Mouse (Mus musculus): ENCODE measurements at regions not wholly inside any gene's neighbourhood (a gene's known extent, or its start where the extent isn't known, plus 50 kb on each side); places are given as distances from the start of the nearest gene placed in this dataset.

- no peaks in the 10 kb centered on the region for H3K27me3 ChIP-seq (ENCODE audit: low read depth, poor library complexity, severe bottlenecking)
- no peak for DNase-seq (ENCODE audit: low spot score)
- H3K4me1 ChIP-seq: no peaks in the 10 kb centered on the region
- no peaks in the 10 kb centered on the region for H3K9me3 ChIP-seq (replicated peaks)
- H3K36me3 ChIP-seq: no peaks in the 10 kb centered on the region
- WGBS: 89% methylated on average over 2 of the region's 2 CpGs
- no peak overlapping the region for H3K4me3 ChIP-seq
- H3K27ac ChIP-seq: no peak overlapping the region
Measured at GRCm38 (mm10) chr10:38147421-38147820, 674.2 kb downstream of the Rfpl4b start.

DNA sequence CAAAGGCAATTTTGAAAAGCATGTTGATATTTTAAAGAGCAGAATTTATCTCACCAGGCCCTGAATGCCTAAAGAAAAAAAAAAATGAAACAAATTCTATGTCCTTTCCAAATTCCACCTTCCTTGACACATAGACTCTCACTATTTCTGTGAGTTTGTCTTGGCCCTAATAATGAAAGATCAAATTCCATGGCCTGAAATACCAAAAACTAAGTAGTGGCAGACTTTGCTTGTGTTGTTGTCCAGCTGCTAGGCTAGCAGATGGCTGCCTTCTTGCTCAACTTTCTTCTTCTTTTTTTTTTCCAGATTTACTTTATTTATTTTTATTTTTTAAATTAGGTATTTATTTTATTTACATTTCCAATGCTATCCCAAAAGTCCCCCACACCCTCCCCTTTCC, 682.4 kb downstream of the Rfpl4b start:
- Histone ChIP-seq H3K27me3 (ENCODE audit: low read depth, poor library complexity, severe bottlenecking) (no peaks in the 10 kb centered on the region), H3K4me3 (no peak overlapping the region), H3K4me1 (no peaks in the 10 kb centered on the region), H3K36me3 (no peaks in the 10 kb centered on the region), H3K27ac (no peak overlapping the region), H3K9me3 (replicated peaks) (no peaks in the 10 kb centered on the region)
- DNase-seq (ENCODE audit: low spot score): no peak

- no peaks in the 10 kb centered on the region for H3K27me3 ChIP-seq (ENCODE audit: low read depth, poor library complexity, severe bottlenecking)
Measured at GRCm38 (mm10) chr10:38121911-38122573, 699.5 kb downstream of the Rfpl4b start.

DNA sequence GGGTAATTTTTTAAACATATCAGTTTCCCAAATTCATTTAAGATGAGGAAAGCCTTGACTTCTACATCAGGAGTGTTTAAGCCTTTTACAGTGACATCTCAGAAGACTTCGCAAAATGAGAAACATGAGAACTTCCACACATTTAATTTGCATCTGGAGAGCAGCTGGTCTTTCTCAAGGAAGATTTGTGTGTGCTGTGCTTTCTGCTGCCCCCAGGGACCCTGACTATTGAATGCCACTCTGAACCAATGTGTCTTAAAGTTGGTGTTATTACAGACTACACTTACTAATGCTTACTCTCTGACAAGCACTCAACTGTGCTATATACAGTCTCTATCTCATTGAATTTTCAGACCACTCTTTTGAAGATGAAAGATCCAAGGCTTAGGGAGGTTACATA, 703.0 kb downstream of the Rfpl4b start:
- Histone ChIP-seq H3K36me3 (no peaks in the 10 kb centered on the region), H3K4me1 (peaks cover 13% of the 10 kb centered on the region), H3K27me3 (ENCODE audit: low read depth, poor library complexity, severe bottlenecking) (no peaks in the 10 kb centered on the region), H3K27ac (no peak overlapping the region), H3K4me3 (no peak overlapping the region), H3K9me3 (replicated peaks) (no peaks in the 10 kb centered on the region)
- 53% methylated on average over 1 of the region's 1 CpGs for WGBS
- DNase-seq (ENCODE audit: low spot score): peak; percentile 31

More at GRCm38 (mm10) chr10:38121911-38122573, 699.5 kb downstream of the Rfpl4b start:
- H3K4me1 ChIP-seq: peaks cover 13% of the 10 kb centered on the region
- no peaks in the 10 kb centered on the region for H3K36me3 ChIP-seq
- 62% methylated on average over 3 of the region's 3 CpGs for WGBS
- peak overlapping the region; percentile 9; the same call in 1 of the 2 replicates for H3K27ac ChIP-seq
- no peak overlapping the region for H3K4me3 ChIP-seq
- no peaks in the 10 kb centered on the region for H3K9me3 ChIP-seq (replicated peaks)
- peak; percentile 58 for DNase-seq (ENCODE audit: low spot score)

- peaks cover 6% of the 10 kb centered on the region; the same call in 1 of the 2 replicates for H3K4me1 ChIP-seq
- WGBS: 77% methylated on average over 1 of the region's 1 CpGs
- no peak for DNase-seq (ENCODE audit: low spot score)
- no peak overlapping the region for H3K27ac ChIP-seq
- H3K36me3 ChIP-seq: no peaks in the 10 kb centered on the region
- no peaks in the 10 kb centered on the region for H3K9me3 ChIP-seq (replicated peaks)
- H3K4me3 ChIP-seq: no peak overlapping the region
- no peaks in the 10 kb centered on the region for H3K27me3 ChIP-seq (ENCODE audit: low read depth, poor library complexity, severe bottlenecking)
Measured at GRCm38 (mm10) chr10:38116516-38116915, 705.1 kb downstream of the Rfpl4b start.

DNA sequence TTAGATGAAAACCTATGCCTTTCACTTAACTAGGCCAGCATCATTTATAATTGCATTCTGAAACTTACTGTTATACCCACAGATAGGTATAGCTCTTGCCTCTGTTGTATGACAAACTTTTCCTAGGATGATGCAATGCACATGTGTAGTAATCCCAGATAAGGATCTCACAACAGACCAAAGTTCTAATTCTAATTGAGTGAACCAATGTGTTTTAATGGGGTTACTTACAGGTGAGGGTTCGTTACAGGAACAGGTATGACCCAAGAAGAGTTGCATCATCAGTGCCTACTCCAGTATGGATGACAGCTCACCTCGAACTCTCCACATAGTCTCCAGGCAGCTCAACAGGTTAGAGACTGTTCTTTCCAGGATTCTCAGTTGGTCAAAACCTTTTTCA, 707.4 kb downstream of the Rfpl4b start:
- 87% methylated on average over 2 of the region's 2 CpGs for WGBS

GRCm38 (mm10) chr10:38108591-38108990, 713.0 kb downstream of the Rfpl4b start:
- Histone ChIP-seq H3K36me3 (no peaks in the 10 kb centered on the region), H3K27me3 (ENCODE audit: low read depth, poor library complexity, severe bottlenecking) (no peaks in the 10 kb centered on the region), H3K27ac (no peak overlapping the region), H3K4me1 (no peaks in the 10 kb centered on the region), H3K4me3 (no peak overlapping the region), H3K9me3 (replicated peaks) (no peaks in the 10 kb centered on the region)
- no peak for DNase-seq (ENCODE audit: low spot score)
- 97% methylated on average over 6 of the region's 6 CpGs for WGBS

More for the DNA sequence above, 707.4 kb downstream of the Rfpl4b start:
- no peak overlapping the region for H3K27ac ChIP-seq
- H3K36me3 ChIP-seq: no peaks in the 10 kb centered on the region
- no peak overlapping the region for H3K4me3 ChIP-seq
- H3K9me3 ChIP-seq (replicated peaks): no peaks in the 10 kb centered on the region
- no peak for DNase-seq (ENCODE audit: low spot score)
- H3K27me3 ChIP-seq (ENCODE audit: low read depth, poor library complexity, severe bottlenecking): no peaks in the 10 kb centered on the region
- H3K4me1 ChIP-seq: peaks cover 6% of the 10 kb centered on the region; the same call in 1 of the 2 replicates

- WGBS: 62% methylated on average over 1 of the region's 1 CpGs
Measured at GRCm38 (mm10) chr10:38103570-38103969, 718.0 kb downstream of the Rfpl4b start.

DNA sequence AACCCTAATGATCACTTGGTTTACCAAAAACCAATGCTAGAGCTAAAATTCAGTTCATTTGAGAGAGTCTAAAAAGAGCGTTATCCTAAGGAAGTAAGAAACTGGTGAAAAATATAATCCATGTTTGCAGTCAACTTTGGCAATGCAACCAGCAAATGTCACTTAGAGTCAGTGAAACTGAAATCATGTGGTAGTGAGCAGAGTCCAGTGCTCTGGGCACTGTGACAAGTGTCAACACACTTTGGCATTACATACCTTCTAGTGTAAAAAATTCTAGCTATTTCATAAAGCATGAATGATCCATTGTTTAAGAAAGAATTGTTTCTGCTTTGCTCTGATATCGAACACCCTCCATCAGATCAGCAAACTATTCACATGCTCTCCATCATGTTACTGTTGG, 743.1 kb downstream of the Rfpl4b start:
- Histone ChIP-seq H3K27me3 (ENCODE audit: low read depth, poor library complexity, severe bottlenecking) (no peaks in the 10 kb centered on the region), H3K9me3 (replicated peaks) (no peaks in the 10 kb centered on the region), H3K36me3 (no peaks in the 10 kb centered on the region), H3K4me1 (no peaks in the 10 kb centered on the region), H3K4me3 (no peak overlapping the region), H3K27ac (no peak overlapping the region)
- 91% methylated on average over 2 of the region's 2 CpGs for WGBS
- no peak for DNase-seq (ENCODE audit: low spot score)

More at GRCm38 (mm10) chr10:38103570-38103969, 718.0 kb downstream of the Rfpl4b start:
- Histone ChIP-seq H3K27ac (no peak overlapping the region), H3K36me3 (no peaks in the 10 kb centered on the region), H3K4me1 (no peaks in the 10 kb centered on the region), H3K9me3 (replicated peaks) (no peaks in the 10 kb centered on the region), H3K27me3 (ENCODE audit: low read depth, poor library complexity, severe bottlenecking) (no peaks in the 10 kb centered on the region), H3K4me3 (no peak overlapping the region)
- DNase-seq (ENCODE audit: low spot score): no peak

DNA sequence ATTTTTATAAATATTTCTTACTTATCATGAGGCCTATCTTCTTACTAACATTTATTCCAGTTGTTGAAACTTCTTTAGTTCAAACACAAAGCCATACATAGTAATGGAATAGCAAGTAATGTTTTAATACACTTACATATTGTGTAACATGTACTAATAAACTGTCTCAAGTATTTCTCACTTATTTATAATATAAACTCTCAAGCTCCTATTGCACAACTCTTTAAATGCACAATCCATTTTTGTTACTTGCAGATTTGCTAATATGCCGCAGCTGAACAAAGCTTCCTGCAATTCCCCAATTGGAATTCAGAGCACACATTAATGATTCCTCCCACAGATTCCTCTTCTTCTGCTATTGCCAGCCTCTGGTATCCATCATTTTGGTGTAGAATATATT, 749.2 kb downstream of the Rfpl4b start:
- 96% methylated on average over 1 of the region's 1 CpGs for WGBS

GRCm38 (mm10) chr10:38059050-38059449, 762.5 kb downstream of the Rfpl4b start:
- no peak overlapping the region for H3K27ac ChIP-seq
- no peak for DNase-seq (ENCODE audit: low spot score)
- no peaks in the 10 kb centered on the region for H3K27me3 ChIP-seq (ENCODE audit: low read depth, poor library complexity, severe bottlenecking)
- H3K9me3 ChIP-seq (replicated peaks): peaks cover 7% of the 10 kb centered on the region
- no peaks in the 10 kb centered on the region for H3K4me1 ChIP-seq
- H3K36me3 ChIP-seq: no peaks in the 10 kb centered on the region
- H3K4me3 ChIP-seq: no peak overlapping the region
- WGBS: 88% methylated on average over 8 of the region's 8 CpGs

More for the DNA sequence above, 749.2 kb downstream of the Rfpl4b start:
- H3K27me3 ChIP-seq (ENCODE audit: low read depth, poor library complexity, severe bottlenecking): no peaks in the 10 kb centered on the region
- no peaks in the 10 kb centered on the region for H3K36me3 ChIP-seq
- no peaks in the 10 kb centered on the region for H3K9me3 ChIP-seq (replicated peaks)
- no peak overlapping the region for H3K27ac ChIP-seq
- no peak overlapping the region for H3K4me3 ChIP-seq
- DNase-seq (ENCODE audit: low spot score): no peak
- no peaks in the 10 kb centered on the region for H3K4me1 ChIP-seq

DNA sequence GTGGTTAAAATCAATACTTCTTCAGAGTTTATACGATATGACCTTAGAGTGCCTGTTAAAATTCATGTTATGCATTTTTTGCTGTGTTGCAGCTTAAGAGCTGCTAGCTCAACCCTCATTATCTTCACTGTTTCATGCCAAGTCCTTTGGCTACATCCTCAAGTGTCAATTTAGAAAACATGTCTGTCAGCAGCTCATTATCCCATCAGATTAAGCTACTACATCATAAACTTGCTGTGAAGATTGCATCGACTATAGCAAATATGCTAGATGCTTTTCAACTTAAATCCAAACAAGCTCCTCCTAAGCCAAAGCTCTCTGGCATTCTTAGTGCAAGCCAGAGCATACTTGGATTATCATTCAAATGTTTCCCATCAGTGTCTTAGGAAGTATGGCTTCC, 811.1 kb downstream of the Rfpl4b start:
- no peaks in the 10 kb centered on the region for H3K27me3 ChIP-seq (ENCODE audit: low read depth, poor library complexity, severe bottlenecking)
- no peak overlapping the region for H3K4me3 ChIP-seq
- H3K4me1 ChIP-seq: no peaks in the 10 kb centered on the region
- H3K27ac ChIP-seq: no peak overlapping the region
- no peak for DNase-seq (ENCODE audit: low spot score)
- H3K36me3 ChIP-seq: no peaks in the 10 kb centered on the region
- 89% methylated on average over 2 of the region's 2 CpGs for WGBS
- H3K9me3 ChIP-seq (replicated peaks): no peaks in the 10 kb centered on the region

DNA sequence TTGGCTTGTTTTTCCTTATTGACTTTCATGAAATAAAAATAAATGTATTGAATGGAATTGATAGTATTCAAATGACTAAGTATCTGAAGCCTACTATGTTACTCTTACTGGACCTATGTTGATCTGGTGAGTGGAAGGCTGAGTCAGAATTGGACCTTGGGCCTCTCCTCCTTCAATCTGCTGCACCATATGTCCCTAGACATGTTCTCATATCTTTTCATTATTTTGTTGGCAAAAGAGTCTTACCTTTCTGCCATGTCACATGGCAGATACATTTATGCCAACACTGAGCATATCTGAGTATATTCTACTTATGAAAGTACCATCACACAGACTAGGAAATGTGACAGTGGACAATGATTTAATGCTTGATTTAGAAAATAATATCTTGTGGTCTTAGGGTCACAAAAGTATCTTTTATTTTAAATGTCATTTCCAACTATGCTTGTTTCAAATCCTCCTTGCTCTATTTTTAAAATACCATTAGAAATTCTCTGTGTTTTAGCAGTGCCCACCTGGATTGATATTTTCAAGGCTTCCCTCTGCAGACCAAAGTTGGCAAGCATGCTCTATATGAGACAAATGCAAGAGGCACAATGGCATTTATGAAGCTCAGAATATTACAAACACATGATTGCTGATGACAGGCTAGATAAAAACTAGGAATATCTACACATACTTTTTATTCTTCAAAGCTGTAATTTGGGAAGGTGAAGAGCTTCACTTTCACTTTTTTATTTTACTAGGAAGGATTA, 825.7 kb downstream of the Rfpl4b start:
- H3K4me3 ChIP-seq: no peak overlapping the region
- no peak for DNase-seq (ENCODE audit: low spot score)
- no peaks in the 10 kb centered on the region for H3K4me1 ChIP-seq
- H3K27me3 ChIP-seq (ENCODE audit: low read depth, poor library complexity, severe bottlenecking): no peaks in the 10 kb centered on the region
- no peak overlapping the region for H3K27ac ChIP-seq
- no peaks in the 10 kb centered on the region for H3K36me3 ChIP-seq
- no peaks in the 10 kb centered on the region for H3K9me3 ChIP-seq (replicated peaks)
